Comparison of ENCODE assay signal across 17 mouse cellular contexts in genomic region chr9:56072861-56073260, GRCm38 (mm10).
"Had no signal": no experiment of that assay in that cellular context is flagged by ENCODE, and none has a peak within 500 bp of the region (broad histone marks: within the 10 kb centered on the region; RNA-seq: fewer than 3 reads in every experiment).

No protein-coding gene starts in this region.

- DNase-seq: kidney, postnatal 36 days; liver, embryonic 13.5 days; liver, postnatal 0 days; lung, postnatal 14 days; right cerebral cortex, postnatal 4 days; spleen, adult 18-20 months; thymus, adult 18-20 months; thymus, postnatal 14 days had no signal

- H3K36me3 ChIP-seq: liver, embryonic 13.5 days had no signal

- H3K9me3 ChIP-seq: limb, embryonic 10.5 days; liver, embryonic 13.5 days; lung, embryonic 15.5 days; midbrain, embryonic 15.5 days; neural tube, embryonic 12.5 days had no signal

- H3K4me2 ChIP-seq: liver, embryonic 13.5 days; lung, embryonic 15.5 days; midbrain, embryonic 11.5 days; midbrain, embryonic 15.5 days; neural tube, embryonic 12.5 days had no signal

- H3K4me3 ChIP-seq: layer of hippocampus, adult 2 months; left cerebral cortex, adult 2 months; limb, embryonic 10.5 days; liver, embryonic 13.5 days; lung, embryonic 15.5 days; megakaryocyte, embryonic 14.5 days; midbrain, embryonic 15.5 days; neural tube, embryonic 12.5 days had no signal

- H3K27ac ChIP-seq: layer of hippocampus, adult 2 months; left cerebral cortex, adult 2 months; limb, embryonic 10.5 days; liver, embryonic 13.5 days; lung, embryonic 15.5 days; macrophage; midbrain, embryonic 15.5 days; neural tube, embryonic 12.5 days had no signal

- H3K9ac ChIP-seq: liver, embryonic 13.5 days; liver, postnatal 0 days; lung, embryonic 15.5 days; midbrain, embryonic 15.5 days; neural tube, embryonic 12.5 days had no signal

- H3K4me1 ChIP-seq: midbrain, embryonic 15.5 days had no signal

- ATAC-seq: liver, postnatal 0 days; midbrain, embryonic 15.5 days had no signal

- H3K27me3 ChIP-seq: liver, embryonic 13.5 days; lung, embryonic 15.5 days; megakaryocyte, embryonic 14.5 days; midbrain, embryonic 15.5 days; neural tube, embryonic 12.5 days had no signal
